10 mouse cellular contexts compared by ENCODE assay signal in the genomic region with DNA sequence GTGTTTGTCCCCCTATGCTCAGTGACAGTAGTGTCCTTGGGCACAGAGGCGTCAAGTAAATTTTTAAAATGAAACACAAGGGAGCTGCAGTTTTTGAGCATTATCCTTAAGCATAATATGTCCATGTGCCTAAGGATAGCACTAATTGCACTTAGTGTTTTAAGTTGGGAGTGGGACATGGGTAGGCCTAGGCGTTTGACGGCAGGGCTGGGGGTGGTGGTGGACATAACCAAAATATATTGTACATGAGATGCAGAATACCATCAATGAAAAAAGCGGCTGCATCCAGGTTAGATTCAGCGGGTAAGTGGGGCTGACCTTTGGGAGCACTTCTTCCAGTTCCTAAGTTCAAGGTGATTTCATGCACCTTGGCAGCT. TPM values are rescaled to one million over a fixed set of nuclear protein-coding genes. Genes with fewer than 3 reads are reported as not detected.
DNase-seq lines count a peak whose midpoint lies in the region; ATAC-seq and TF ChIP-seq lines count a peak whose summit lies in the region.
"Had no signal": no experiment of that assay in that cellular context is flagged by ENCODE, and none has a peak within 500 bp of the region (broad histone marks: within the 10 kb centered on the region; RNA-seq: fewer than 3 reads in every experiment).

No protein-coding gene starts in this region.

- DNase-seq in heart, adult 9 months (ENCODE audit: low spot score in 2 of 2) = no peak
- no peak for DNase-seq in right cerebral cortex, postnatal 25 days
- DNase-seq in left cerebral cortex, postnatal 25 days (ENCODE audit: low spot score in 2 of 2) = no peak

- H3K4me2 ChIP-seq in heart, embryonic 14.5 days (ENCODE audit: low read length) = peak overlapping the region; percentile 89
- peak overlapping the region; percentile 76 for H3K4me2 ChIP-seq in forebrain, embryonic 13.5 days
- H3K4me2 ChIP-seq in liver, embryonic 16.5 days (ENCODE audit: low read depth, low read length) = peak overlapping the region; percentile 97

- H3K4me3 ChIP-seq in heart, embryonic 14.5 days (ENCODE audit: control insufficient read depth in 1 of 2, insufficient read depth in 1 of 2, low read depth in 1 of 2, low read length in 2 of 2) = peak overlapping the region; percentile 66 to 72
- H3K4me3 ChIP-seq in E14TG2a.4 (replicated peaks; ENCODE audit: low read length) = peak overlapping the region; percentile 92
- peak overlapping the region; percentile 61 for H3K4me3 ChIP-seq in forebrain, embryonic 13.5 days
- peak overlapping the region; percentile 77 for H3K4me3 ChIP-seq in liver, embryonic 16.5 days (ENCODE audit: low read depth, low read length)

- 11% methylated on average over 5 of the region's 5 CpGs for WGBS in heart, embryonic 14.5 days
- WGBS in forebrain, embryonic 13.5 days = 13% methylated on average over 5 of the region's 5 CpGs
- WGBS in liver, embryonic 16.5 days (ENCODE audit: insufficient replicate concordance) = 6% methylated on average over 5 of the region's 5 CpGs

- no peak for TF ChIP-seq CTCF in E14TG2a.4 (conservative IDR thresholded peaks at IDR 0.05; ENCODE audit: low read length)

- H3K9ac ChIP-seq in heart, embryonic 14.5 days (ENCODE audit: low read length) = peak overlapping the region; percentile 93
- H3K9ac ChIP-seq in forebrain, embryonic 13.5 days = peak overlapping the region; percentile 77
- peak overlapping the region; percentile 72 for H3K9ac ChIP-seq in liver, embryonic 16.5 days (ENCODE audit: low read depth, low read length)

- peaks cover 38% of the 10 kb centered on the region for H3K36me3 ChIP-seq in heart, embryonic 14.5 days (ENCODE audit: control insufficient read depth, insufficient read depth, low read length)
- peaks cover 57% of the 10 kb centered on the region for H3K36me3 ChIP-seq in E14TG2a.4 (ENCODE audit: insufficient read depth, low read length)
- peaks cover 14% of the 10 kb centered on the region for H3K36me3 ChIP-seq in forebrain, embryonic 13.5 days (ENCODE audit: poor library complexity, severe bottlenecking)
- peaks cover 4% of the 10 kb centered on the region for H3K36me3 ChIP-seq in liver, embryonic 16.5 days (ENCODE audit: control insufficient read depth, insufficient read depth)

- H3K27ac ChIP-seq in heart, embryonic 14.5 days (replicated peaks in 1 of 2; ENCODE audit: control insufficient read depth in 1 of 2, insufficient read depth in 1 of 2, low read depth in 2 of 2, low read length in 2 of 2) = peak overlapping the region; percentile 65 to 76
- no peak overlapping the region for H3K27ac ChIP-seq in forebrain, embryonic 13.5 days
- peak overlapping the region; percentile 70 for H3K27ac ChIP-seq in liver, embryonic 16.5 days (ENCODE audit: low read length)

- H3K4me1 ChIP-seq in heart, embryonic 14.5 days (ENCODE audit: control insufficient read depth in 2 of 2, insufficient read depth in 2 of 2, low read length in 2 of 2) = peaks cover 6 to 19% of the 10 kb centered on the region in 2 experiments; a peak in 3 of 4 replicates
- peaks cover 62% of the 10 kb centered on the region for H3K4me1 ChIP-seq in E14TG2a.4 (replicated peaks; ENCODE audit: low read depth, low read length)
- H3K4me1 ChIP-seq in forebrain, embryonic 13.5 days = peaks cover 20% of the 10 kb centered on the region
- peaks cover 16% of the 10 kb centered on the region for H3K4me1 ChIP-seq in liver, embryonic 16.5 days (ENCODE audit: control insufficient read depth, low read depth, low read length)

- ATAC-seq in heart, embryonic 14.5 days (ENCODE audit: insufficient number of reproducible peaks, insufficient read depth, low FRiP score, low read depth) = no peak
- ATAC-seq in forebrain, embryonic 13.5 days = peak; percentile 62
- ATAC-seq in liver, embryonic 16.5 days (ENCODE audit: low read depth) = no peak
- ATAC-seq in erythroid progenitor cell, adult 5-6 weeks (replicated peaks; ENCODE audit: low FRiP score, poor library complexity, severe bottlenecking) = no peak; the same call in 1 of the 2 replicates

- H3K27me3 ChIP-seq in heart, embryonic 14.5 days (ENCODE audit: control insufficient read depth, insufficient read depth, low read length) = no peaks in the 10 kb centered on the region
- H3K27me3 ChIP-seq in E14TG2a.4 (ENCODE audit: insufficient read depth, low read length) = no peaks in the 10 kb centered on the region
- H3K27me3 ChIP-seq in forebrain, embryonic 13.5 days = no peaks in the 10 kb centered on the region
- H3K27me3 ChIP-seq in liver, embryonic 16.5 days (ENCODE audit: control insufficient read depth, insufficient read depth, low read depth, low read length) = no peaks in the 10 kb centered on the region
- H3K27me3 ChIP-seq: Patski had no signal

- intact Hi-C loops in left cerebral cortex, postnatal 25 days (cut with DNase I) = loop anchor here (1.0 kb wide), 1 partner anchor 44 kb away; no protein-coding TSS in a partner anchor

- H3K9me3 ChIP-seq in heart, embryonic 14.5 days (ENCODE audit: control insufficient read depth, low read length) = no peaks in the 10 kb centered on the region
- no peaks in the 10 kb centered on the region for H3K9me3 ChIP-seq in E14TG2a.4 (ENCODE audit: low read length)
- H3K9me3 ChIP-seq in forebrain, embryonic 13.5 days (replicated peaks) = no peaks in the 10 kb centered on the region
- no peaks in the 10 kb centered on the region for H3K9me3 ChIP-seq in liver, embryonic 16.5 days (replicated peaks; ENCODE audit: control insufficient read depth, low read length)

RNA-seq across cellular contexts. Expression of a gene that starts 0.5 kb away (rescaled TPM):
- 102 and 106 TPM in 2 replicates for polyA plus RNA-seq in heart, embryonic 14.5 days (2014; fragmentation: Nextera tagmentation; extraction: Ambion mirVana)
- polyA plus RNA-seq in forebrain, embryonic 13.5 days (2015; fragmentation: Nextera tagmentation; extraction: Ambion mirVana) = 49.8 and 51.4 TPM in 2 replicates
- polyA plus RNA-seq in liver, embryonic 16.5 days (2015; fragmentation: Nextera tagmentation; extraction: Ambion mirVana) = 16.4 and 22.9 TPM in 2 replicates
- 10 to 100 TPM; 36.3 to 44.6 TPM for total RNA-seq in left cerebral cortex, postnatal 25 days (2021)
- total RNA-seq in erythroid progenitor cell, adult 5-6 weeks (2015; ENCODE audit: low replicate concordance) = 13.3 and 37.7 TPM in 2 replicates
- total RNA-seq in erythroid progenitor cell, adult 5-6 weeks (2017; ENCODE audit: low replicate concordance) = 8.9 and 14.2 TPM in 2 replicates

RNA-seq across cellular contexts. Expression of a gene that starts 0.5 kb away (rescaled TPM):
- 13.9 and 16.8 TPM in 2 replicates for polyA plus RNA-seq in heart, embryonic 14.5 days (2014; fragmentation: Nextera tagmentation; extraction: Ambion mirVana)
- 19.1 and 19.2 TPM in 2 replicates for polyA plus RNA-seq in forebrain, embryonic 13.5 days (2015; fragmentation: Nextera tagmentation; extraction: Ambion mirVana)
- polyA plus RNA-seq in liver, embryonic 16.5 days (2015; fragmentation: Nextera tagmentation; extraction: Ambion mirVana) = 12.7 and 12.8 TPM in 2 replicates
- total RNA-seq in left cerebral cortex, postnatal 25 days (2021) = 10 to 100 TPM; 19.5 to 22.0 TPM
- 20.9 and 32.3 TPM in 2 replicates for total RNA-seq in erythroid progenitor cell, adult 5-6 weeks (2015; ENCODE audit: low replicate concordance)
- total RNA-seq in erythroid progenitor cell, adult 5-6 weeks (2017; ENCODE audit: low replicate concordance) = 19.6 and 24.3 TPM in 2 replicates

RNA-seq across cellular contexts. Expression of a gene that starts 43.8 kb away (rescaled TPM):
- polyA plus RNA-seq in heart, embryonic 14.5 days (2014; fragmentation: Nextera tagmentation; extraction: Ambion mirVana) = 9.3 and 9.6 TPM in 2 replicates
- 17.6 and 19.0 TPM in 2 replicates for polyA plus RNA-seq in forebrain, embryonic 13.5 days (2015; fragmentation: Nextera tagmentation; extraction: Ambion mirVana)
- polyA plus RNA-seq in liver, embryonic 16.5 days (2015; fragmentation: Nextera tagmentation; extraction: Ambion mirVana) = 3.9 and 4.2 TPM in 2 replicates
- 10 to 100 TPM in 1 of 2 experiments, 1 to 10 TPM in 1; 9.8 to 10.5 TPM for total RNA-seq in left cerebral cortex, postnatal 25 days (2021)
- total RNA-seq in erythroid progenitor cell, adult 5-6 weeks (2015; ENCODE audit: low replicate concordance) = 8.4 and 11.9 TPM in 2 replicates
- 5.1 and 6.7 TPM in 2 replicates for total RNA-seq in erythroid progenitor cell, adult 5-6 weeks (2017; ENCODE audit: low replicate concordance)

RNA-seq across cellular contexts. Expression of a gene that starts 50.6 kb away (rescaled TPM):
- polyA plus RNA-seq in heart, embryonic 14.5 days (2014; fragmentation: Nextera tagmentation; extraction: Ambion mirVana) = not detected in 2 replicates
- polyA plus RNA-seq in forebrain, embryonic 13.5 days (2015; fragmentation: Nextera tagmentation; extraction: Ambion mirVana) = 0.25 and 0.45 TPM in 2 replicates
- polyA plus RNA-seq in liver, embryonic 16.5 days (2015; fragmentation: Nextera tagmentation; extraction: Ambion mirVana) = not detected in 2 replicates
- under 1 TPM; 0.25 to 0.46 TPM for total RNA-seq in left cerebral cortex, postnatal 25 days (2021)
- not detected in 2 replicates for total RNA-seq in erythroid progenitor cell, adult 5-6 weeks (2015; ENCODE audit: low replicate concordance)
- total RNA-seq in erythroid progenitor cell, adult 5-6 weeks (2017; ENCODE audit: low replicate concordance) = 0.26 TPM in 1 of 2 replicates, not detected in the other
- total RNA-seq: hematopoietic stem cell, adult 5-6 weeks had no signal
